Mouse (Mus musculus) forebrain, postnatal 0 days (tissue): ENCODE results near the gene Vcl. TPM values are rescaled to one million over a fixed set of nuclear protein-coding genes. Genes with fewer than 3 reads are reported as not detected.

ENCODE experiments used
- ATAC-seq: fragments of 200-750 bp; cut with Nextera tagmentation; 2 replicates; pipeline ENCODE4 v1.8.0; 2017; ENCODE audit warnings: mild to moderate bottlenecking, moderate library complexity
- DNase-seq: peaks from one replicate; pipeline ENCODE4 v3.0.0-alpha.2; 2015
- H3K27ac ChIP-seq: fragments of 300-500 bp; sonication (generic); 2 replicates; pipeline ENCODE4 v1.5.1; 2014; ENCODE audit warnings: low read depth, mild to moderate bottlenecking, antibody characterized with exemption, low read length, moderate library complexity, mixed read lengths
- H3K27me3 ChIP-seq: fragments of 300-500 bp; sonication (generic); 2 replicates; pipeline ENCODE4 v1.6.1; 2014; ENCODE audit warnings: mild to moderate bottlenecking, low read length, mixed read lengths; ENCODE audit not compliant: insufficient read depth
- H3K36me3 ChIP-seq: fragments of 300-500 bp; sonication (generic); 2 replicates; pipeline ENCODE4 v1.6.1; 2014; ENCODE audit warnings: mild to moderate bottlenecking, moderate library complexity; ENCODE audit not compliant: insufficient read depth
- H3K4me1 ChIP-seq: fragments of 300-500 bp; sonication (generic); 2 replicates; pipeline ENCODE4 v1.6.1; 2014; ENCODE audit warnings: antibody characterized with exemption; ENCODE audit not compliant: insufficient read depth
- H3K4me2 ChIP-seq: fragments of 300-500 bp; sonication (generic); 2 replicates; pipeline ENCODE4 v1.6.1; 2014; ENCODE audit warnings: low read depth, mild to moderate bottlenecking, moderate library complexity
- H3K4me3 ChIP-seq: fragments of 300-500 bp; sonication (generic); 2 replicates; pipeline ENCODE4 v1.5.1; 2014; ENCODE audit warnings: low read depth, low read length, mixed read lengths
- H3K9ac ChIP-seq: fragments of 300-500 bp; sonication (generic); 2 replicates; pipeline ENCODE4 v1.6.1; 2014; ENCODE audit warnings: mild to moderate bottlenecking
- H3K9me3 ChIP-seq: fragments of 300-500 bp; sonication (generic); 2 replicates; pipeline ENCODE4 v1.6.1; 2016; ENCODE audit warnings: low read length
- CTCF ChIP-seq: sonication (generic); IDR thresholded peaks from 2 replicates; pipeline ENCODE4 v1.5.1; 2016; ENCODE audit warnings: antibody characterized with exemption, control low read depth, low read depth
- WGBS: fragments of 180-500 bp; shearing (Covaris S2); extraction: QIAGEN DNeasy Blood & Tissue Kit; methylation state at CpG from one replicate; pipeline ENCODE4 v1.1.7; 2014; 5-methylcytosine and 5-hydroxymethylcytosine counted together
- polyA plus RNA-seq: library from polyadenylated mRNA; unstranded; fragments of >200 nt; fragmentation: Nextera tagmentation; extraction: Ambion mirVana; gene quantifications from 2 replicates; pipeline ENCODE4 v1.2.1, GENCODE M21; 2015
- total RNA-seq: library from RNA; depleted of rRNA; stranded (reverse); fragments of >200 nt; gene quantifications from 2 replicates; pipeline ENCODE4 v1.2.3, GENCODE M21; 2014

Gene Vcl
- total and polyA plus RNA-seq, 2 experiments from 2014 or later: 6.6 to 21.6 TPM

DNA sequence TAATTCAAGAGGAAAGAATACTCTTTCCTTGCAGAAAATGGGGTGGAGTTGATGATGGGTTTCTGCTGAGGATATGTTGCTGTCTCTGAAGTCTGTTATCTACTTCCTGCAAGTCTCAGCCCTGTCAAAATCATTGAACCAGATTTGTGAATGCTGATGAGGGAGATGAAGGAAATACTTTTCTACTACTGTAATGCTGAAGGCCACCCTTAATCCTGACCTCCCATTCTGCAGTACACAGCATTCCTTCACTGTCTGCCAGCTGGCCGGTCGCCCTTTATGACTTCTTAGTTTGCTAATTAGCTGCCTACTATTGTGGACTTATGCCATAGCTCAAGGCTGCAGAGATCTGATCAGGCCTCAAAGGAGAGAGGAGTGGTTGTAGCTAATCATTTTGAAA, 54.6 kb downstream of the Vcl start:
- Histone ChIP-seq H3K4me2 (no peak overlapping the region), H3K9me3 (no peaks in the 10 kb centered on the region), H3K4me1 (no peaks in the 10 kb centered on the region), H3K27ac (no peak overlapping the region), H3K36me3 (no peaks in the 10 kb centered on the region), H3K9ac (no peak overlapping the region), H3K27me3 (no peaks in the 10 kb centered on the region), H3K4me3 (no peak overlapping the region)
- DNase-seq: no peak
- ATAC-seq: no peak
- WGBS: 24% methylated on average over 2 of the region's 2 CpGs
- no peak for TF ChIP-seq CTCF

DNA sequence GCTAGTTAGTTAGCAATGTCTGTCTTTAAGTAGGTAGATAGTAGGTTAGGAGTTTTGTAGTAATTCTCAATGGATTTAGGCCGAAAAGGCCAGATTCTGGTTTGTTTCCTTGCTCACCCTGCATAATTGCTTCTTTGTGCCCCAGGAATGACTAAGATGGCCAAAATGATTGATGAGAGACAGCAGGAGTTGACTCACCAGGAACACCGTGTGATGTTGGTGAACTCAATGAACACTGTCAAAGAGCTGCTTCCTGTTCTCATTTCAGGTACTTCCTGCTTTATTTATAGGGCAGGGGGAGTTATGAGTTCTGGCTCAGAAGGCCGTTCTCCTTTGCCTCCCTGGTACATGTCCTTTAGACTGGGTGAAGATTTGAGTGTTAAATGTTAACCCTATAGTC, 56.3 kb downstream of the Vcl start:
- H3K4me3 ChIP-seq: no peak overlapping the region
- H3K9ac ChIP-seq: no peak overlapping the region
- DNase-seq (no peak), ATAC-seq (no peak)
- H3K36me3 ChIP-seq: no peaks in the 10 kb centered on the region
- H3K27ac ChIP-seq: no peak overlapping the region
- no peak overlapping the region for H3K4me2 ChIP-seq
- TF ChIP-seq CTCF: no peak
- H3K9me3 ChIP-seq: no peaks in the 10 kb centered on the region
- WGBS: 68% methylated on average over 3 of the region's 3 CpGs
- H3K4me1 ChIP-seq: no peaks in the 10 kb centered on the region
- no peaks in the 10 kb centered on the region for H3K27me3 ChIP-seq

GRCm38 (mm10) chr14:20991492-20991891, 62.3 kb downstream of the Vcl start:
- no peaks in the 10 kb centered on the region for H3K4me1 ChIP-seq
- no peaks in the 10 kb centered on the region for H3K36me3 ChIP-seq
- WGBS: 85% methylated on average over 1 of the region's 1 CpGs
- no peak for DNase-seq
- no peak overlapping the region for H3K4me3 ChIP-seq
- ATAC-seq: no peak
- H3K9me3 ChIP-seq: no peaks in the 10 kb centered on the region
- no peak overlapping the region for H3K4me2 ChIP-seq
- H3K27me3 ChIP-seq: no peaks in the 10 kb centered on the region
- no peak for TF ChIP-seq CTCF
- H3K9ac ChIP-seq: no peak overlapping the region
- no peak overlapping the region for H3K27ac ChIP-seq

DNA sequence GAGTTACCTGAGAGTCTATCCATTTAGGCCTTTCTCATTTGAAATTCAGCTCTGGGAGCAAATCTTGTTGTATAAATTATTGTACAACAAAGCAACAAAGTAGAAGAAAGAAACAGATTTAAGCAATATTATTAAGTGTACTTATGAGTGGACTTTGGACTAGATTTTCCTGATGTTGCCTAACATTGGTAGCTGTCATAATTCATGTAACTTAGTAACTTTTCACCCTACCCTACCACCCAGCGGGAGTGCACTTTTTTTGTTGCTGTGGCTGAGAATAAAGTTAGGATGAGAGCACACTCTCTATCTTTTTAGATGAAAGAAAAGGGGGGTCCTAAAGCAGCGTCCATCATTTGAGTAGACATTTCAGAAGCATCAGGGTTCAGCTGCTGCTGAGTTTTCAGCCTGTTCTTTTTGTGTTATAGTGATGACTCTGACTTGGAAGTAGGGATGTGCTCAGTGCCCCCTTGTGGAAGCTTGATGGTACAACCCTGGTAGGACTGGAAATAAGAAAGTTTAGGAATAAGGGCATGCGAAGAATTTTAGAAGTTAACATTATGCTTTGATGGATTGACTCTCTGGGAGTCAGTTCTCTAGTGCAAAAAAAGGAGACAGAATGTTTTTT, 64.0 kb downstream of the Vcl start:
- H3K9me3 ChIP-seq: no peaks in the 10 kb centered on the region
- peak; percentile 74 for DNase-seq
- 48% methylated on average over 3 of the region's 3 CpGs for WGBS
- H3K9ac ChIP-seq: no peak overlapping the region
- no peak overlapping the region for H3K4me2 ChIP-seq
- no peak overlapping the region for H3K4me3 ChIP-seq
- H3K27ac ChIP-seq: no peak overlapping the region
- H3K4me1 ChIP-seq: no peaks in the 10 kb centered on the region
- H3K27me3 ChIP-seq: no peaks in the 10 kb centered on the region
- ATAC-seq: peak; percentile 68
- peak; percentile 85 for TF ChIP-seq CTCF
- no peaks in the 10 kb centered on the region for H3K36me3 ChIP-seq

DNA sequence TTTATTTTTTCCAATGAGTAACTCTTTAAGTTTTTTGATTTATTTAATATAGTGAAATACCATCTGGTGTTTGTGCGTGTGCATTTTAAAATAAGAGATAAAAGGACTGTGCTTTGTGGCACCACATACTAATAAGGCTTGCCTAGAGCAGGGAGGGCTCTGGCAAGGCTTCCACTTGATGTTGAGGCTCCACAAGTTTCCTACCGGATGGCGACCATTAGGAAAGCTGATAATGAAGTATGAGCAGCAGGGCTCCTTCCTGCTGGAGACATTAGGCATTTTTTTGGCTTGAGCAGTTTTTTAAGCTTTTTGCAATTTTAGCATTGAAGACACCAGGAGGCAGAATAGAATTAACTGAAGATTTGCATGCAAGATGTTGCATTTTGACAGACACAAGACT, 65.3 kb downstream of the Vcl start:
- peak; percentile 51 for DNase-seq
- WGBS: 37% methylated on average over 3 of the region's 3 CpGs

DNA sequence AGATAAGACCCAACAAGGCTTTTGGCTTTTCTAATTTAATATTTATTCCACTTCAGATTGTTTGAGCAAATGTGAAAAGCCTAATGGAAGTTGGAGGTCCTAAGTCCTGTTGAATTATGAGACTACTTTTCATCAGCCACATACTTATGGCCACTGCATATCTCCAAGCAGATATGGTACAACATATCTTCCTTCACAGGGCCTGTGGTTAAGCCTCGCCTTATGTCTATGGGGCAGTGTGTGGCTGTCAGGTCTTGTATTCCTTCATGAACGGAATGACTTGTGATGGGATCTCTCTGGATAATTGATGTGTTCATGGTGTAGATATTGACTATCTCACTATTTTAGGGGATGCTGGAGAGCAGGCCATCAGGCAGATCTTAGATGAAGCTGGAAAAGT, 66.3 kb downstream of the Vcl start:
- DNase-seq: no peak
- WGBS: 99% methylated on average over 2 of the region's 2 CpGs
- H3K4me1 ChIP-seq: no peaks in the 10 kb centered on the region
- H3K4me3 ChIP-seq: no peak overlapping the region
- ATAC-seq: no peak
- no peaks in the 10 kb centered on the region for H3K9me3 ChIP-seq
- no peaks in the 10 kb centered on the region for H3K27me3 ChIP-seq
- no peak overlapping the region for H3K9ac ChIP-seq
- no peak for TF ChIP-seq CTCF
- H3K27ac ChIP-seq: no peak overlapping the region
- H3K4me2 ChIP-seq: no peak overlapping the region
- H3K36me3 ChIP-seq: no peaks in the 10 kb centered on the region

More for the DNA sequence above, 65.3 kb downstream of the Vcl start:
- Histone ChIP-seq H3K27ac (no peak overlapping the region), H3K9ac (no peak overlapping the region), H3K4me1 (no peaks in the 10 kb centered on the region), H3K9me3 (no peaks in the 10 kb centered on the region), H3K27me3 (no peaks in the 10 kb centered on the region), H3K4me3 (no peak overlapping the region), H3K4me2 (no peak overlapping the region), H3K36me3 (no peaks in the 10 kb centered on the region)
- ATAC-seq: peak; percentile 64; the same call in 1 of the 2 replicates
- peak; percentile 31 for TF ChIP-seq CTCF

DNA sequence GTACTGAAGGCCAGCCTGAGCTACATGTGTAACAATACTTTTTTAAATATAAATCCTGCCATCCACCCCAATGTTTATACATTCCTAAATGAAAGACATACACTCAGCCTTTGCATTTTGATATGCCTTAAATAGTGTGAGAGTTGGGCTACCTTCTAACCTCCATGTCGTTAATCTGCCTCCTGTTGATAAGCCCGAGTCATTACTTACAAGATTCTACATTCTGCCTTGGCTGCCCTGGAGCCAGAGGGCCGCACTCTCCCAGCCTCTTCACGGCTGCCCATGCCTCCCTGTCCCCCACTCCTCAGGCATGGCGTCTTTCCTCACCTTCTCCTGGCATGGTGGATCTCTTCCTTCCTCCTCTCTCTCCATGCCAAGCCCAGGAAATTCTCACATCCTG, 67.2 kb downstream of the Vcl start:
- no peaks in the 10 kb centered on the region for H3K4me1 ChIP-seq
- no peaks in the 10 kb centered on the region for H3K36me3 ChIP-seq
- no peak overlapping the region for H3K4me3 ChIP-seq
- no peaks in the 10 kb centered on the region for H3K9me3 ChIP-seq
- no peak for ATAC-seq
- no peak overlapping the region for H3K27ac ChIP-seq
- H3K4me2 ChIP-seq: no peak overlapping the region
- no peak for DNase-seq
- TF ChIP-seq CTCF: no peak
- H3K9ac ChIP-seq: no peak overlapping the region
- H3K27me3 ChIP-seq: no peaks in the 10 kb centered on the region
- WGBS: 60% methylated on average over 5 of the region's 5 CpGs

DNA sequence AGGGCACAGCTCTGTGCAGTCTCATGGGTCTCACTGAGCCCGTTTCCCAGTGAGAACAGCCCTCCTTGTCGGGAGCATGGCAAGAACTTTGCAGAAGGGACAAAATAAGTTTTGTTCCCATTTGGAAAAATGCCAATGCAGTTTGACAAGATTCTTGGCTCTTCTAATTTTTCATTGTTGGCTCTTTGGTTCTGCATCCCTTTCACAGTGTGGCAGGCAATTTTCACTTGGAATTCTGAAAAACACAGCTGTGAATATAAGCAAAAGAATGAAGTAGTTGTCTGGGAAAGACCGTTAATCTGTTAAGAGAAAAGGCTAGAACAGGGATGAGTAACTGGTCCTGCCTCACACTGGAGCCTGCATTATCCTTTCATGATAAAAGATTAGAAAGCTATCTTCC, 68.3 kb downstream of the Vcl start:
- H3K4me3 ChIP-seq: no peak overlapping the region
- no peaks in the 10 kb centered on the region for H3K9me3 ChIP-seq
- TF ChIP-seq CTCF: no peak
- no peaks in the 10 kb centered on the region for H3K4me1 ChIP-seq
- H3K27me3 ChIP-seq: no peaks in the 10 kb centered on the region
- 18% methylated on average over 3 of the region's 3 CpGs for WGBS
- DNase-seq (peak; percentile 45), ATAC-seq (peak; percentile 38; the same call in 1 of the 2 replicates)
- no peak overlapping the region for H3K27ac ChIP-seq
- no peaks in the 10 kb centered on the region for H3K36me3 ChIP-seq
- H3K4me2 ChIP-seq: no peak overlapping the region
- no peak overlapping the region for H3K9ac ChIP-seq
